Mouse (Mus musculus) midbrain, embryonic 11.5 days (tissue): ENCODE data around the gene 1600002K03Rik. TPM values are rescaled to one million over a fixed set of nuclear protein-coding genes. Genes with fewer than 3 reads are reported as not detected.
"Not testable (repeated sequence)": the region's sequence is repeated elsewhere in the genome, so short reads cannot be mapped to it uniquely, and the experiment has no call there.

ENCODE experiments used
- ATAC-seq: fragments of 200-750 bp; cut with Nextera tagmentation; 2 replicates; pipeline ENCODE4 v1.8.0; 2017; ENCODE audit warnings: moderate TSS enrichment, moderate library complexity; ENCODE audit not compliant: low FRiP score
- DNase-seq: peaks from one replicate; pipeline ENCODE4 v3.0.0; 2015; ENCODE audit warnings: low spot score; ENCODE audit errors: missing footprints
- H3K27ac ChIP-seq: fragments of 300-500 bp; sonication (generic); 2 replicates; pipeline ENCODE4 v1.5.1; 2014; ENCODE audit warnings: low read depth, low read length
- H3K27me3 ChIP-seq: fragments of 300-500 bp; sonication (generic); 2 replicates; pipeline ENCODE4 v1.6.1; 2014; ENCODE audit warnings: mild to moderate bottlenecking, low read length, moderate library complexity, mixed read lengths; ENCODE audit not compliant: control insufficient read depth, insufficient read depth
- H3K36me3 ChIP-seq: fragments of 300-500 bp; sonication (generic); 2 replicates; pipeline ENCODE4 v1.6.1; 2014; ENCODE audit warnings: mild to moderate bottlenecking, low read length, moderate library complexity, mixed read lengths; ENCODE audit not compliant: control insufficient read depth, insufficient read depth
- H3K4me1 ChIP-seq: fragments of 300-500 bp; sonication (generic); 2 replicates; pipeline ENCODE4 v1.6.1; 2014; ENCODE audit warnings: low read length; ENCODE audit not compliant: control insufficient read depth, insufficient read depth
- H3K4me2 ChIP-seq: fragments of 300-500 bp; sonication (generic); 2 replicates; pipeline ENCODE4 v1.6.1; 2014; ENCODE audit warnings: mild to moderate bottlenecking, moderate library complexity
- H3K4me3 ChIP-seq: fragments of 300-500 bp; sonication (generic); 2 replicates; pipeline ENCODE4 v1.5.1; 2014; ENCODE audit warnings: low read depth, low read length
- H3K9ac ChIP-seq: fragments of 300-500 bp; sonication (generic); 2 replicates; pipeline ENCODE4 v1.6.1; 2014; ENCODE audit warnings: low read length
- H3K9me3 ChIP-seq: fragments of 300-500 bp; sonication (generic); 2 replicates; pipeline ENCODE4 v1.6.1; 2016; ENCODE audit warnings: low read length; ENCODE audit not compliant: control insufficient read depth
- WGBS: fragments of 180-500 bp; shearing (Covaris S2); extraction: QIAGEN DNeasy Blood & Tissue Kit; methylation state at CpG from one replicate; pipeline ENCODE4 v1.1.7; 2014; 5-methylcytosine and 5-hydroxymethylcytosine counted together
- polyA plus RNA-seq: library from polyadenylated mRNA; unstranded; fragments of >200 nt; fragmentation: Nextera tagmentation; extraction: Ambion mirVana; gene quantifications from 2 replicates; pipeline ENCODE4 v1.2.1, GENCODE M21; 2014

Gene 1600002K03Rik
- polyA plus RNA-seq, 1 experiment from 2014 or later, result 8.7 TPM

GRCm38 (mm10) chr10:80215048-80215772 lies 42.5 kb downstream of the 1600002K03Rik start:
- H3K36me3 ChIP-seq, result no peaks in the 10 kb centered on the region
- ATAC-seq, result peak; percentile 68; the same call in 1 of the 2 replicates
- DNase-seq, result peak; percentile 87
- no peak overlapping the region for H3K4me2 ChIP-seq
- H3K4me1 ChIP-seq, result peaks cover 15% of the 10 kb centered on the region
- H3K27ac ChIP-seq, result peak overlapping the region; percentile 82
- WGBS, result 9% methylated on average over 16 of the region's 16 CpGs
- H3K9ac ChIP-seq, result peak overlapping the region; percentile 52
- no peaks in the 10 kb centered on the region for H3K27me3 ChIP-seq
- no peaks in the 10 kb centered on the region for H3K9me3 ChIP-seq
- no peak overlapping the region for H3K4me3 ChIP-seq

- ATAC-seq (no peak), DNase-seq (no peak)
- Histone ChIP-seq H3K4me3 (no peak overlapping the region), H3K9me3 (no peaks in the 10 kb centered on the region), H3K4me2 (no peak overlapping the region), H3K27ac (no peak overlapping the region), H3K9ac (no peak overlapping the region), H3K36me3 (no peaks in the 10 kb centered on the region), H3K4me1 (peaks cover 12% of the 10 kb centered on the region), H3K27me3 (no peaks in the 10 kb centered on the region)
- 26% methylated on average over 8 of the region's 9 CpGs for WGBS
These were observed 47.9 kb downstream of the 1600002K03Rik start for GRCm38 (mm10) chr10:80220676-80221075.

DNA sequence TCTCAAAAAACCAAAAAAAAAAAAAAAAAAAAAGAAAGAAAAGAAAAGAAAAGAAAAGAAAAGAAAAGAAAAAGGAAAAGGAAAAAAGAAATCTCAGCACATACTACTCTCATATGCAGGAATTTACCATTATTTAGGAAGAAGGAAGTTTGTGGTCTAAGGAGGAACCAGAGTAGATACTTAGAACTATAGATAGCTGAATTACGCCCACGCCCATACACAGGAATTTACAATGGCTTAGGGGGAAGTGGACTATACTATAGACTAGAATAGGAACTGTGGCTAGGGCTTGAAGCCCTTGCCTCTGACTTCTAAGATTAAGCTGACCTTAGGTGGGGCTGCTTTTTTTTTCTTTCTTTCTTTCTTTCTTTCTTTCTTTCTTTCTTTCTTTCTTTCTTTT lies 50.4 kb downstream of the 1600002K03Rik start:
- DNase-seq, H3K4me2 ChIP-seq, H3K9me3 ChIP-seq, H3K36me3 ChIP-seq, H3K27ac ChIP-seq, ATAC-seq, H3K4me3 ChIP-seq, H3K27me3 ChIP-seq, H3K9ac ChIP-seq: not testable (repeated sequence)
- 92% methylated on average over 2 of the region's 2 CpGs for WGBS
- peaks cover 25% of the 10 kb centered on the region for H3K4me1 ChIP-seq

Other genes with a start within 250 kb of the 1600002K03Rik start
- gene Arid3a, start 245.9 kb upstream of the 1600002K03Rik start, polyA plus RNA-seq, result 4.2 and 6.2 TPM in 2 replicates
- gene Wdr18, start 212.8 kb upstream of the 1600002K03Rik start, polyA plus RNA-seq, result 92.7 and 98.4 TPM in 2 replicates
- 0.22 and 0.38 TPM in 2 replicates for gene Grin3b, start 202.2 kb upstream of the 1600002K03Rik start, polyA plus RNA-seq
- 11.9 and 13.5 TPM in 2 replicates for gene Tmem259, start 188.6 kb upstream of the 1600002K03Rik start, polyA plus RNA-seq
- gene Cnn2, start 184.4 kb upstream of the 1600002K03Rik start, polyA plus RNA-seq, result 158 and 160 TPM in 2 replicates
- gene Abca7, start 176.4 kb upstream of the 1600002K03Rik start, polyA plus RNA-seq, result 2.8 and 2.9 TPM in 2 replicates
- 3.6 and 3.8 TPM in 2 replicates for gene Arhgap45, start 156.3 kb upstream of the 1600002K03Rik start, polyA plus RNA-seq
- 200 and 225 TPM in 2 replicates for gene Polr2e, start 133.1 kb upstream of the 1600002K03Rik start, polyA plus RNA-seq
- gene Gpx4, start 125.8 kb upstream of the 1600002K03Rik start, polyA plus RNA-seq, result 581 and 594 TPM in 2 replicates
- 7.0 and 7.3 TPM in 2 replicates for gene Sbno2, start 67.4 kb upstream of the 1600002K03Rik start, polyA plus RNA-seq
- 18.5 and 23.1 TPM in 2 replicates for gene Stk11, start 57.1 kb upstream of the 1600002K03Rik start, polyA plus RNA-seq
- 329 and 355 TPM in 2 replicates for gene Atp5d, start 34.3 kb upstream of the 1600002K03Rik start, polyA plus RNA-seq
- gene Cbarp, start 32.1 kb upstream of the 1600002K03Rik start, polyA plus RNA-seq, result 11.1 and 11.8 TPM in 2 replicates
- 66.0 and 71.3 TPM in 2 replicates for gene Midn, start 24.7 kb upstream of the 1600002K03Rik start, polyA plus RNA-seq
- 81.5 and 87.1 TPM in 2 replicates for gene Cirbp, start 7.0 kb upstream of the 1600002K03Rik start, polyA plus RNA-seq
- 78.1 and 91.7 TPM in 2 replicates for gene Efna2, start 6.5 kb downstream of the 1600002K03Rik start, polyA plus RNA-seq
- 134 and 142 TPM in 2 replicates for gene Mum1, start 53.5 kb downstream of the 1600002K03Rik start, polyA plus RNA-seq
- gene Ndufs7, start 76.2 kb downstream of the 1600002K03Rik start, polyA plus RNA-seq, result 209 and 229 TPM in 2 replicates
- gene Gamt, start 88.1 kb downstream of the 1600002K03Rik start, polyA plus RNA-seq, result 24.6 and 28.9 TPM in 2 replicates
- gene Dazap1, start 88.5 kb downstream of the 1600002K03Rik start, polyA plus RNA-seq, result 37.8 and 42.6 TPM in 2 replicates
- 752 and 845 TPM in 2 replicates for gene Rps15, start 119.5 kb downstream of the 1600002K03Rik start, polyA plus RNA-seq
- gene Apc2, start 123.0 kb downstream of the 1600002K03Rik start, polyA plus RNA-seq, result 63.4 and 66.5 TPM in 2 replicates
- gene 2310011J03Rik, start 147.6 kb downstream of the 1600002K03Rik start, polyA plus RNA-seq, result 36.2 and 40.8 TPM in 2 replicates
- gene Pcsk4, start 156.6 kb downstream of the 1600002K03Rik start, polyA plus RNA-seq, result 1.5 and 1.8 TPM in 2 replicates
- gene Reep6, start 157.0 kb downstream of the 1600002K03Rik start, polyA plus RNA-seq, result 4.0 and 4.5 TPM in 2 replicates
- gene Adamtsl5, start 175.5 kb downstream of the 1600002K03Rik start, polyA plus RNA-seq, result 0.11 and 0.31 TPM in 2 replicates
- gene Plk5, start 183.5 kb downstream of the 1600002K03Rik start, polyA plus RNA-seq, result 0.05 and 0.22 TPM in 2 replicates
- gene Mex3d, start 214.7 kb downstream of the 1600002K03Rik start, polyA plus RNA-seq, result 11.8 and 12.4 TPM in 2 replicates
- gene Mbd3, start 226.6 kb downstream of the 1600002K03Rik start, polyA plus RNA-seq, result 222 and 252 TPM in 2 replicates
- 404 and 476 TPM in 2 replicates for gene Uqcr11, start 233.9 kb downstream of the 1600002K03Rik start, polyA plus RNA-seq